Mouse (Mus musculus) megakaryocyte-erythroid progenitor cell, adult 5-6 weeks (primary cell): ENCODE measurements at regions not wholly inside any gene's neighbourhood (a gene's known extent, or its start where the extent isn't known, plus 50 kb on each side); places are given as distances from the start of the nearest gene placed in this dataset.
A peak's percentile ranks its signal among the peaks of the same experiment; 100 is the strongest.

Experiments used
- ATAC-seq: replicated peaks from 2 replicates; pipeline ENCODE4 v1.8.0; 2016; ENCODE audit warnings: mild to moderate bottlenecking, inconsistent platforms; ENCODE audit not compliant: severe bottlenecking, poor library complexity, low FRiP score, low TSS enrichment

DNA sequence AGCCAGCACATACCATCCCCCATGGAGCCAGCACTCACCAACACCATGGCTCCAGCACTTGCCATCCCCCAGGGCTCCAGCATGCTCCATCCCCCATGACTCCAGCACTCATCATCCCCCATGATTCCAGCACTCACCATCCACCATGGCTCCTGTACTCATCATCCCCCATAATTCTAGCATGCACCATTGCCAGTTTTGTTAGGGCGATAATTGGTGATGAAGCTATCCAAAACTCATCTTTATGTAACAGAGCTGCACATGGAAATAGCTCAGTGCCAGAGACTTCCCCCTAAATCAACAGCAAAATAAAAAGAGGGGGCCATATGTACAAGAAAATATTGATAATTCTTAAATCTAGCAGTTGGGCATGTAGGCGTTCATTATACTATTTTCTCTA, 188.9 kb upstream of the Gadl1 start:
- ATAC-seq = no peak

- ATAC-seq = no peak
Measured at GRCm38 (mm10) chr9:115720841-115721240, 188.4 kb upstream of the Gadl1 start.

DNA sequence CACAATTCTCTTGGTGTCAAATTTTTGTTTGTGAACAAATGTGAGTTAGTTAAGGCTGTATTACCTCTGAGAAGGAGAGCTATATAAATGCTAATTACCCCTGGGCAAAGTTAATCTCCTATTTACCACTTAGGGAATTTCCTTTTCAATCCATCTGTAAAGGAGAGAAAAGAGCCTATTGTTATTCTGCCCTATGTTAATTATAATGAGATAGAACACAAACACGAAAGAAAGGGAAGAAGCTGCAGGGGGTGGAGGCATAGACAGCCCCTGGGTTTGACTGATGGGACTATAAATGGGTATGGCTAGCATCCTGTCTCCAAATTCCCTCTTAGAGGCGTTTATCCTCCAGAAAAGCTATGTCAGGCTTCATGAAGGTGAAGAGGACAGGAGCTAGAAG, 185.2 kb upstream of the Gadl1 start:
- no peak for ATAC-seq

- no peak for ATAC-seq
Measured at GRCm38 (mm10) chr9:115727361-115727760, 181.9 kb upstream of the Gadl1 start.

GRCm38 (mm10) chr9:115731557-115731956, 177.7 kb upstream of the Gadl1 start:
- ATAC-seq = no peak

DNA sequence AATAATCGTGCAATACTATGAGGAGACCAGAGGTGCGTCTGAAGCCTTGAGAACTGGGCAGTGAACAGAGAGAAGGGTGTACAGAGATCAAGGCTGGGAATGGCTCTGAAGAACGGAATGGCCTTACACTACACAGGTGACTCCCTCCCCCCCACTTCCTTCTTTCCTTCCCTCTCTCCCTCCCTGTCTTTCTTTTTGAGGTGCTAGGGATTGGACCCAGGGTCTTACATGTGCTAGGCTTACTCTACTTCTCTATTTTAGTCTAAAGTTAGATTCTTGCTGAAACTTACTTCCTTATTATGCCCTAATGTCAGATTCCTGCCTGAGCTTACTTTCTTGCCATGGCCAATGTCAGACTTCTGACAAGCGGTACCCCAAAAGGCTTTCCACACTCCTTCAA, 176.2 kb upstream of the Gadl1 start:
- no peak for ATAC-seq

DNA sequence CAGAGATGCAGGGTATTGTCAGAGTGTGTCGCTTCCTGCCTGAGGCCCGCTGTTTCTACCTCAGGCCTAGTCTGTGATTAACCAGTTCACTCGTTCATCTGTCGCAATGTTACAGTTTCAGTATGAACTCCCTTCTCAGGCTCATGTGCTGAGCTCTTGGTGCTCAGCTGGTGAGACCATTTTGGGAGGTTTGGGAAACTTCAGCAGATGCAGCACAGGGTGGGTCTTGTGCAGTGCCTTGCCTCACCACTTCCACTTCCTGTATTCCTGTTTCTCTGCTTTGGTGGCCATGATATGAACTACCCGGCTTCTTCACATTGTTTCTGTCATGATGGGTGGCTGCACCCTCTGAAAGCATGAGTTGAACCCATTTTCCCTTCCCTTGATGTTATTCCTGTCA, 169.3 kb upstream of the Gadl1 start:
- no peak for ATAC-seq

DNA sequence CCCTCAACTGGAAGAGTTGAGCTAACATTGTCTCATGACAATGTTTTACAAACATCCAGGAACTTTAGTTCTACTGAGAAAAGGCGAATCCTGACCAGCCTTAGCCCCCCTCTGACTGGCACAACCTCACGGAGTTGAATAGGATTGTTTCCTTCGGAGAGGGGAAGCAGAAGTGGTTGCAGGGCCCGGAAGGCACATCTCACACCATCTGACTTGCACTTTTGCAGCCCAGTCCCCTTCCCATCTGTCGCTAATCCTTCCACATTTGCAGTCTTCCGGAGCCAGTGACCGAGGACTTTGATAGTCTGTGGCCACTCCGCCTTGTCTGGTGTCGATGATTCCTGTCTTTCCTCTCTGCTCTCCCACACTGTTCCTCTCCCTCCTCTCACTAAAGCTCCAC, 162.8 kb upstream of the Gadl1 start:
- ATAC-seq = 0 out of 2 replicates have a peak, but pooled peaks have one; percentile 18

- peak; percentile 93 for ATAC-seq
Measured at GRCm38 (mm10) chr9:115760496-115760895, 148.8 kb upstream of the Gadl1 start.

DNA sequence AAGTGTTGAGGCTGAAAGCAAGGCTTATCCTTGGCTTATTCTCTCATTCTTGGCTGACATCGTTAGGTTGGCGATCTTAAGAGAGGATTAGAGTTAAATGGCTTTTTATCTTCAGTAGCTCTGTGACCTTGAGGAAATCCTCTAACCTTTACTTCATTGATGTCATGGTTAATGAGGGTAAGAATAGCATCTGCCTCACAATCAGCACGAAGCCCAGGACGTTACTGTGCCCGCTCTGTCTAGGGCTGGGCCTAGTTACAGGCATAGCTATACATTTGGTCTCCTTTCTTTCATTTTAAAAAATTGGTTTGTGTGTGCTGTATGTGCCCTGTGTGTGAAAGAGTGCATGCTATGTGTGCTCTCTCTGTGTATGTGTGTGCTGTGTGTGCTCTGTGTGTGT, 145.1 kb upstream of the Gadl1 start:
- no peak for ATAC-seq

GRCm38 (mm10) chr9:115766471-115766870, 142.8 kb upstream of the Gadl1 start:
- ATAC-seq = no peak

- ATAC-seq = no peak
Measured at GRCm38 (mm10) chr9:115775112-115775511, 134.1 kb upstream of the Gadl1 start.

- no peak for ATAC-seq
Measured at GRCm38 (mm10) chr9:115775858-115776257, 133.4 kb upstream of the Gadl1 start.

GRCm38 (mm10) chr9:115777097-115777864, 132.0 kb upstream of the Gadl1 start:
- ATAC-seq = 0 out of 2 replicates have a peak, but pooled peaks have one; percentile 22

GRCm38 (mm10) chr9:115778862-115779261, 130.4 kb upstream of the Gadl1 start:
- no peak for ATAC-seq

DNA sequence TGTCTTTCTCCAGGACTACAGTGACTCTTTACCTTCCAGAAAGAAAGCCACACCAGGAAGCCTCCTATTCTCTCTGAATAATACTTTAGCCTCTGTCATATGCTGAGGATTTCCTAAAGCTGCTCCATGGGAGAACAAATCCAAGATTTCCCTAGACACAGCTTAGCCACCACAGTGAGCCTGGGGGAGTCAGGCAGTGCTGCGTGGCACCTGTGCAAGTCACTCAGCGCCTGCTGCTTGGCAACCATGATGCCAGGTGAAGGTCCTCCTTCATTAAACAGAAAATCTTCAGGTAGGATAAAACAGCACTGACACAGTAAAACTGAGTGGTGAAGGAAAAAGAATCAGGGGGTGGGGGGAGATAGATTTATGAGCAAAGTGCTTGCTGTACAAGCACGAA, 109.9 kb upstream of the Gadl1 start:
- ATAC-seq = no peak

DNA sequence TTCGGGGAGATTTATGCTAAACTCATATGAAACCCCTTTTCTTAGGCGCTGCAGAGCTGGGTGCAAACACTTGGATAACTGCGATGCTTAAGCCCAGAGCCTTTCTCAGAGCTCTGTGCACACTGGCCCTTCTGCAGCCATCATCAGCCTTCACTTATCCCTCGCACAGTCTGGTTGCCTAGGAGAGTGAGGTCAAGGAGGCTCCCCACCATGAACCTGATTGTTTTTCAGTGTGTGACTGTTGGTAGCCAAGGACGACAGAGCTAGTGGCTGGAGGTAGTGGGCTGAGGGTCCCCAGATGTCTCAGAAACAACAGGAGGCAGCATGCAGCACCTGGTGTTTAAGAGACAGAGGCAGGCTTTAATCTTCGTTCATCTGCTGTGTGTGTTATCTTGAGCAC, 108.6 kb upstream of the Gadl1 start:
- no peak for ATAC-seq

- ATAC-seq = no peak
Measured at GRCm38 (mm10) chr9:115803071-115803470, 106.2 kb upstream of the Gadl1 start.

- no peak for ATAC-seq
Measured at GRCm38 (mm10) chr9:115805224-115805623, 104.0 kb upstream of the Gadl1 start.

GRCm38 (mm10) chr9:115806018-115806702, 103.1 kb upstream of the Gadl1 start:
- ATAC-seq = no peak

- peak; percentile 70 for ATAC-seq
Measured at GRCm38 (mm10) chr9:115840186-115840585, 69.1 kb upstream of the Gadl1 start.
